Mouse (Mus musculus) spleen, postnatal 14 days (tissue): ENCODE data around the gene Slfn5.
"Not testable (repeated sequence)": the region's sequence is repeated elsewhere in the genome, so short reads cannot be mapped to it uniquely, and the experiment has no call there.

Experiments used
- DNase-seq, 2 experiments: peaks; one replicate each; pipeline ENCODE4 v3.0.0; 2021 to 2022; ENCODE audit warnings: low spot score in 2 of 2

The Slfn5 gene

GRCm38 (mm10) chr11:82945636-82946035 lies 5.5 kb upstream of the Slfn5 start:
- DNase-seq: no peak

DNA sequence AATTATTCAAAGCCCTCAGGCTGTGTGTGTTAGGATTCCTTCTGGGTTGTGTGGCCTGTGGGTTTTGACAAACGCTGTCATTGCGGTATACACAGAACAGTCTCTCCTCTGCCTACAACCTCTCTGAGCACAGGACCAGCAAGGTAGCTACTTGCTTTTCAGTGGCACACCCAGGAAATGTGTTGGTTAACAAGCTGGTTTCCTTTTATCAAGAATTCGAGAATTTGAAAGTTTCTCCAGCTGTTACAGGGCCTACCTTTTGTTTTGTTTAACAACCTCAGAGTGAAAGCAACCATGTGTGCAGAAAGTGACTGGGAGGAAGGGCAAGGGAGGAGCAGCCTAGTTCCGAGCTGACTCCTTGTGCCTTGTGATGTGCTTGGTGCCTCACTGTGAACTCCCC lies 3.7 kb upstream of the Slfn5 start:
- DNase-seq: no peak

- DNase-seq: no peak
Measured at GRCm38 (mm10) chr11:82949036-82949435, 2.1 kb upstream of the Slfn5 start.

DNA sequence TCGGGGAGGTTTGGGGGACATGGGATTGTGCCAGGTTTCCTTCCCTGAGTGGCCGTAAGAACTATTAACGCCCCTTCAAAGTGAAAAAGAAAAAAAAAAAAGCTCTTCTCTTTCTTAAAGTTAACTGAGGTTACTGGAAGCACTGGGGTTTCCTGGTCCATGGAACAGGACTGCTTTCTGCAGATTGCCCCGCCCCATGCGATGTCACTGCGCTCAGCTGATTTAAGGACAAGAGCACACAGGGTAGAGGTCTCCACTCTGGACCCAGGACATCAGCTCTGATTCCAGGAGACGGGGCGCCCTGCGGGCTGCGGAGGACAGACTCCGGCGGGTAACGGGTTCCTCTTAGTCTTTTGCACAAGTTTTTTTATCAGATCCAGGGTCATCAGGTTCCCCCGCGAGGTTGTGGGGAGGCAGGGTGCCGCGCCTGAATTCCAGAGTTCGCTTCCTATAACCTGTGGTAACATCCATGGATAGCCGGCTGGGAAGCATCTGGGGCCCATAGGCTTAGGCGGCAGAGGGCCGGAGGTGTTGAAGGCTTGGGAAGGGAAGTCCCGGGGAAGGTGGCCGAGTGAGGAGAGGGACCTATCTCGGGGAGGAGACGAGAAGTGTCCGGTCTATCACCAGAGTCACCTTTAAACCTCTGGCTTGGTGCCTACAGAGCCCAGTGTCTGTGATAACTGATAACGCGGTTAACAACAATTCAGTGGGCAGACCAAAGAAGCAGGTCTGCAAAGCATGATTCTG lies 889 bp downstream of the Slfn5 start:
- no peak for DNase-seq

GRCm38 (mm10) chr11:82952612-82953542 lies 1.7 kb downstream of the Slfn5 start:
- peak; percentile 11 to 25 for DNase-seq

GRCm38 (mm10) chr11:82954631-82955030 lies 3.5 kb downstream of the Slfn5 start:
- no peak for DNase-seq

- DNase-seq: no peak
Measured at GRCm38 (mm10) chr11:82956925-82957324, 5.8 kb downstream of the Slfn5 start.

GRCm38 (mm10) chr11:82959613-82960012 lies 8.5 kb downstream of the Slfn5 start:
- peak in 1 of 2 experiments; percentile 11 for DNase-seq

GRCm38 (mm10) chr11:82961743-82962142 lies 10.6 kb downstream of the Slfn5 start:
- no peak for DNase-seq

- no peak for DNase-seq
Measured at GRCm38 (mm10) chr11:82962215-82962614, 11.1 kb downstream of the Slfn5 start.

DNA sequence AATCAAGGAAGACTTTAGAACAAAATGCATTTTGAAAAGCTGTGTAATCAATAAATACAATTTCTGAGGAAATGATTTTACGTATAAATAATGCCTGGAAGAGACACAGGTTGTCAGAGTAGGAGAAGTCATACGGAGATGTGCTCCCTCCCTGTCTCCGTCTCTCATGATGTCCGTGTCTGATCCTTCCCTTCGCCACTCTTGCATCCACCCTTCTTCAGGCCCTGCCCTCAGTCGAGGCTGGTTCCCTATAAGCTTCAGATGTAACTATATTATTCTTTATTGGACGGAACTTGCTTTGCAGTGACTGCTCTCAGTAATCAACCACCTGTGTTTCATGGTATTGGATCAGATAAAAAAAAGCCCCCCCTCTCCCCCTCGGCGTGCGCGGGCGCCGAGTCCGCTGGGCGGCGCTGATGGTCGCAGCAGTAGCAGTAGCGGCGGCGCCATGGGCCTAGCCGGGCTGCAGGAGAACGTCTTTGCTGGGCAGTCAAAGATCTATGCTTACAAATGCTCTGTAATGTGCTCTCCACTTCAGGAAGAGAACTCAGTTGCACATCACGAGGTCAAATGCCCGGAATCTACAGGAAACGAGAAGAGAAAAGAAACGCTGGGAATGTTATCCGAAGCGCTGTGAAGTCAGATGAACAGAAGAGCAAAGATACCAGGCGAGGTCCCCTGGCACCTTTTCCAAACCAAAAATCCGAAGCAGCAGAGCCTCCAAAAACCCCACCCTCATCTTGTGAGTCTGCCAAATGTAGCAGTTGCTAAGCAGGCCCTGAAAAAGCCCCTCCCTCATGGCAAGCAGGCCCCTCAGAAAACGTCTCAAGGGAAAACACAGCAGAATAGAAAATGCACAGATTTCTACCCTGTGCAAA lies 19.8 kb downstream of the Slfn5 start:
- DNase-seq: peak in 1 of 2 experiments; percentile 10

DNA sequence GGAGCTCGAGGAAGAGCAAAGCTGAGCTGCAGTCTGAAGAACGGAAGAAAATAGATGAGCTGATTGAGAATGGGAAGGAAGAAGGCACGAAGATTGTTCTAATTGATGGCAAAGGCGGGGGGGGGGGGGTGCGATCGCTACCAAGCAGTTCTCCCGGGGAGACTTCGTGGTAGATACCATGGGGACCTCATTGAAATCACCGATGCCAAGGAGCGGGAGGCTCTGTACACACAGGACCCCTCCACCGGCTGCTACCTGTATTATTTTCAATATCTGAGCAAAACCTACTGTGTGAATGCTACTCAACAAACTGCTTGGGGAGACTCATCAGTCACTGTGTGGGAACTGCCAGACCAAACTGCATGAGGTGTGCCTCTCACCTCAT lies 20.4 kb downstream of the Slfn5 start:
- no peak for DNase-seq

GRCm38 (mm10) chr11:82973916-82974315 lies 22.8 kb downstream of the Slfn5 start:
- no peak for DNase-seq

DNA sequence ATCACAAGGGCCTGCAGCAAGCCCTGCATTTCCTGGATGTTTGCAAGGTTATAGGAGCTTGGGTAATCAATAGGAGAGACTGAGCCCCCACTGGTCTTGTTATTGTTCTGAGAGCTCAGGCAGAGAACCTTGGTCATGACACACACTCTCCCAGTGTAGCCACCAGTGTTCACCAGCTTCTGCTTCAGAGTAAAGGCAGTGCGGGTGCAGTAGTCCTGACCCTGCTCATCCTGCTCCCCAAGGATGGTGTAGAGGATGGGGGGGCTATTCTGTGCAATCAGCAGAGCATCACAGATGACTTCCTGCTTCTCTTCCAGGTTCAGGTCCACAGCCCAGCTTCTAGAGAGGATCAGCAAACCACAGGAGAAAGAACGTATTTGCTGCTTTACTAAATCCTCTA lies 31.3 kb downstream of the Slfn5 start:
- DNase-seq: not testable (repeated sequence)

GRCm38 (mm10) chr11:82983193-82983592 lies 32.0 kb downstream of the Slfn5 start:
- DNase-seq: no peak

GRCm38 (mm10) chr11:82987621-82988020 lies 36.5 kb downstream of the Slfn5 start:
- no peak for DNase-seq

GRCm38 (mm10) chr11:82989357-82989756 lies 38.2 kb downstream of the Slfn5 start:
- DNase-seq: no peak

DNA sequence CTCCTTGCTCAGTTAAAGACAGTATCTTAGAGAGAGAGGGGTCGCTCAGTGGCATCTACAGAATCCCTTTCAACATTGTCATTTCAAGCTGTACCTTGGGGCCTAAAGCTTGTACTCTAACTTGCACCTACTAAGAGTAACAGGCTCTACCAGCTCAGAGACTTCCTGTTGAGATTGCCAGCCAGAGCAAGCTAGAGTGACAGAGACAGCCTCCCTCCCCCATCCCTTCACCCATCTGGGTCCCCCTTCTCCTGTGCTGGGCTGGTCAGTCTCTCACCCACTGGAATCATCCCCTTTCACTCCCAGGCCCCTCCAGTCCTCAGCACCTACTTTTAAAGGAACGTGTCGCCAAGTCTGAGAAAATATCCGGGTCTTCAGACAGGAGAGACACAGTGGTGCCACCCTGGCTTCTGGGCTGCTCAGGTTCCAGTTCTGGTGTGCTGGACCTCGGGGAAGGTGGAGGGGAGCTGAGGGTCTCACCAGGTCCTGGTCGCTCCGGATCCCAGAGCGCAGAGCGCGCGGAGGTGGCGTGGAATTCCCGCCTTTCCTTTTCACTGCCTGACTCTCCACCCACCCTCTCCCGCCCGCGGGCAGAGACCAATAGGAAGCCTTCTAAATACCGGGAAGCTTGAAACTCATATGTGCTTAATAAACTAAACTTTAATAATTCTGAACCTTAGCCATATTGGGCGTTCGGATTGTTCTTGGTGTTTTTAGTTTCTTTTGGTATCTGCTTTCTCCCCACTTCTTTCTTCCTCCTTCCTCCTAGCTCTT lies 39.6 kb downstream of the Slfn5 start:
- DNase-seq: not testable (repeated sequence)

DNA sequence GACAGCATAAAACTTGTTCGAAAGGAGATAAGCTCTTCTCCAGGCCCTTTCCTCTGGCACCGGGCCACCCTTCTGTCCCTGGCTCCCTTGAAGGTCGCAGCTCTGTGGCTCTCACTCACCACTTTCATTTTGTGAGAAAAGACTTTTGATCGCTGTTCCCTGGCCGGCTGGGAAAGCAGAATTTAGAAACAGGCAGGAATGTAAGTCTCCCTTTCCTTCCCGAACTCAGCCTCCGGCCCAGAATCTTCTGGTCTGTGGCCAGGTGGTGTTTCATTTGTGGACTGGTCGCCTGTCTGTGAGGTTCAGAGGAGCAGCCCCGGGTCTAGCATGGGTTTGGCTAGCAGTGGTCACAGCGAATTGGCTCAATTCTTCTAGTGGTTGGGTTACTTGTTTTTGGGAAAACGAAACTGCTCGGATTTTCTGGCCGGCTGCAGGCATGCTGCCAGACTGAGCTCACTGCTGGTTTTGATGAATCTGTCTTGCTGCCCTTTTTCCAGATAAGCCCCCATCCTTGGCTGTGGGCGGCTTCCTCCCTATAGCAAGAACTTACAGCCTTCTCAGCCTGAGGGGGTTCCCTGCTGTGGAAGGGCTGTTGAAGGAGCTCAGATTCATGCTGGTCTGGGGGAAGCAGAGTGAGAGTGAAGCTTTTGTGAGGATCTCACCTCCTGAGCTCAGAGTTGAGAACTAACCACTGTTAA lies 40.5 kb downstream of the Slfn5 start, which contains the start of gene Slfn9:
TSS of gene Slfn9 (minus strand) at position 362 of the 698 bp plus-strand sequence.
- DNase-seq: no peak

GRCm38 (mm10) chr11:83013356-83013755 lies 62.2 kb downstream of the Slfn5 start:
- DNase-seq: no peak
